ENCODE assay signal across 7 mouse cellular contexts in genomic region chr17:27557927-27558661, GRCm38 (mm10). TPM values are rescaled to one million over a fixed set of nuclear protein-coding genes. Genes with fewer than 3 reads are reported as not detected.
DNase-seq lines count a peak whose midpoint lies in the region; ATAC-seq and TF ChIP-seq lines count a peak whose summit lies in the region.

No protein-coding gene starts in this region.

- H3K9me3 ChIP-seq in intestine, embryonic 15.5 days: no peaks in the 10 kb centered on the region
- H3K9me3 ChIP-seq in neural tube, embryonic 14.5 days (ENCODE audit: control insufficient read depth, low read length): no peaks in the 10 kb centered on the region

- peak overlapping the region; percentile 83 for H3K4me2 ChIP-seq in intestine, embryonic 15.5 days (replicated peaks)
- H3K4me2 ChIP-seq in neural tube, embryonic 14.5 days (ENCODE audit: low read depth, low read length): peak overlapping the region; percentile 79

- H3K9ac ChIP-seq in intestine, embryonic 15.5 days: peak overlapping the region; percentile 84
- H3K9ac ChIP-seq in neural tube, embryonic 14.5 days (replicated peaks; ENCODE audit: low read depth, low read length): peak overlapping the region; percentile 93

- no peak for TF ChIP-seq CTCF in testis, adult 2 months (IDR thresholded peaks at IDR 0.05; ENCODE audit: control insufficient read depth, insufficient read depth, insufficient replicate concordance, low read depth, low read length)
- TF ChIP-seq CTCF in cortical plate, adult 2 months (IDR thresholded peaks at IDR 0.05; ENCODE audit: extremely low read depth, insufficient read depth, low read length): no peak

- no peak overlapping the region; the same call in 1 of the 2 replicates for H3K4me3 ChIP-seq in testis, adult 2 months (ENCODE audit: control insufficient read depth, low read depth, low read length)
- H3K4me3 ChIP-seq in cortical plate, adult 2 months (ENCODE audit: insufficient read depth, low read length): peak overlapping the region; percentile 85; the same call in 1 of the 2 replicates
- peak overlapping the region; percentile 89 for H3K4me3 ChIP-seq in intestine, embryonic 15.5 days (replicated peaks)
- peak overlapping the region; percentile 84 for H3K4me3 ChIP-seq in neural tube, embryonic 14.5 days (ENCODE audit: low read depth, low read length)

- DNase-seq in testis, postnatal 14 days (ENCODE audit: low spot score): no peak
- DNase-seq in layer of hippocampus, adult 11-12 months (ENCODE audit: low spot score): no peak

- no peak for TF ChIP-seq POLR2A in testis, adult 2 months (IDR thresholded peaks at IDR 0.05; ENCODE audit: control insufficient read depth, low read depth, low read length)
- TF ChIP-seq POLR2A in cortical plate, adult 2 months (IDR thresholded peaks at IDR 0.05; ENCODE audit: extremely low read depth, insufficient read depth, low read length): no peak

- H3K4me1 ChIP-seq in testis, adult 2 months (ENCODE audit: control insufficient read depth, insufficient read depth, low read length): peaks cover 27% of the 10 kb centered on the region
- H3K4me1 ChIP-seq in cortical plate, adult 2 months (ENCODE audit: control insufficient read depth, insufficient read depth, low read length): no peaks in the 10 kb centered on the region
- H3K4me1 ChIP-seq in intestine, embryonic 15.5 days (replicated peaks): peaks cover 31% of the 10 kb centered on the region
- peaks cover 22% of the 10 kb centered on the region for H3K4me1 ChIP-seq in neural tube, embryonic 14.5 days (ENCODE audit: control insufficient read depth, insufficient read depth, low read length)

- no peak for ATAC-seq in intestine, embryonic 15.5 days
- ATAC-seq in neural tube, embryonic 14.5 days (ENCODE audit: low read depth): no peak
- no peak for ATAC-seq in frontal cortex, adult (ENCODE audit: low TSS enrichment)

- 7% methylated on average over 14 of the region's 14 CpGs for WGBS in intestine, embryonic 15.5 days
- 2% methylated on average over 14 of the region's 14 CpGs for WGBS in neural tube, embryonic 14.5 days

- H3K27me3 ChIP-seq in testis, adult 2 months (ENCODE audit: control insufficient read depth, insufficient read depth, low read length): no peaks in the 10 kb centered on the region
- H3K27me3 ChIP-seq in intestine, embryonic 15.5 days (replicated peaks): no peaks in the 10 kb centered on the region
- H3K27me3 ChIP-seq in neural tube, embryonic 14.5 days (ENCODE audit: control insufficient read depth, insufficient read depth, low read length): peaks cover 3% of the 10 kb centered on the region

- 0 out of 2 replicates have a peak overlapping the region, but pooled peaks have one; percentile 1 for H3K27ac ChIP-seq in testis, adult 2 months (ENCODE audit: control insufficient read depth, insufficient read depth, low read depth, low read length)
- no peak overlapping the region for H3K27ac ChIP-seq in cortical plate, adult 2 months (ENCODE audit: insufficient read depth, low read length)
- H3K27ac ChIP-seq in intestine, embryonic 15.5 days: peak overlapping the region; percentile 95
- H3K27ac ChIP-seq in neural tube, embryonic 14.5 days (ENCODE audit: low read depth, low read length): no peak overlapping the region

- no peaks in the 10 kb centered on the region; the same call in 1 of the 2 replicates for H3K36me3 ChIP-seq in testis, adult 2 months (ENCODE audit: control insufficient read depth, insufficient read depth, low read length)
- no peaks in the 10 kb centered on the region for H3K36me3 ChIP-seq in intestine, embryonic 15.5 days
- no peaks in the 10 kb centered on the region for H3K36me3 ChIP-seq in neural tube, embryonic 14.5 days (ENCODE audit: control insufficient read depth, insufficient read depth, low read length)

RNA-seq across cellular contexts. Expression of gene Hmga1, which starts 1.8 kb away (rescaled TPM):
- polyA plus RNA-seq in testis, adult 2 months (2012; rRNA removed): 64.3 and 68.4 TPM in 2 replicates
- 73.3 and 75.1 TPM in 2 replicates for polyA plus RNA-seq in cortical plate, adult 2 months (2012; rRNA removed)
- 298 and 307 TPM in 2 replicates for polyA plus RNA-seq in intestine, embryonic 15.5 days (2015; fragmentation: Nextera tagmentation; extraction: Ambion mirVana)
- polyA plus RNA-seq in neural tube, embryonic 14.5 days (2014; fragmentation: Nextera tagmentation; extraction: Ambion mirVana): 129 and 141 TPM in 2 replicates

RNA-seq across cellular contexts. Expression of gene AI413582, which starts 7.5 kb away (rescaled TPM):
- polyA plus RNA-seq in testis, adult 2 months (2012; rRNA removed): 20.7 and 24.5 TPM in 2 replicates
- polyA plus RNA-seq in cortical plate, adult 2 months (2012; rRNA removed): 109 and 112 TPM in 2 replicates
- polyA plus RNA-seq in intestine, embryonic 15.5 days (2015; fragmentation: Nextera tagmentation; extraction: Ambion mirVana): 29.7 and 38.2 TPM in 2 replicates
- 55.9 and 77.9 TPM in 2 replicates for polyA plus RNA-seq in neural tube, embryonic 14.5 days (2014; fragmentation: Nextera tagmentation; extraction: Ambion mirVana)

RNA-seq across cellular contexts. Expression of gene Grm4, which starts 36.9 kb away (rescaled TPM):
- 0.70 and 0.81 TPM in 2 replicates for polyA plus RNA-seq in testis, adult 2 months (2012; rRNA removed)
- 18.7 and 21.6 TPM in 2 replicates for polyA plus RNA-seq in cortical plate, adult 2 months (2012; rRNA removed)
- 0.28 and 0.29 TPM in 2 replicates for polyA plus RNA-seq in intestine, embryonic 15.5 days (2015; fragmentation: Nextera tagmentation; extraction: Ambion mirVana)
- 7.4 and 9.1 TPM in 2 replicates for polyA plus RNA-seq in neural tube, embryonic 14.5 days (2014; fragmentation: Nextera tagmentation; extraction: Ambion mirVana)

Comparison
In these comparisons a context has a peak if more than half of its experiments do, and no peak if none do; other contexts are left out.
1. H3K27ac ChIP-seq: peak in testis, adult 2 months (single experiment) and intestine, embryonic 15.5 days (single experiment); none in cortical plate, adult 2 months (single experiment) and neural tube, embryonic 14.5 days (single experiment).